9 mouse cellular contexts compared by ENCODE assay signal in genomic region chr6:82863380-82863874, GRCm38 (mm10).
A peak's percentile ranks its signal among the peaks of the same experiment; 100 is the strongest.
DNase-seq lines count a peak whose midpoint lies in the region; ATAC-seq lines count a peak whose summit lies in the region.
"Had no signal": no experiment of that assay in that cellular context is flagged by ENCODE, and none has a peak within 500 bp of the region (broad histone marks: within the 10 kb centered on the region; RNA-seq: fewer than 3 reads in every experiment).

No protein-coding gene starts in this region.

- no peak overlapping the region for H3K4me2 ChIP-seq in limb, embryonic 15.5 days

- peak overlapping the region; percentile 44 for H3K27ac ChIP-seq in limb, embryonic 15.5 days
- no peak overlapping the region for H3K27ac ChIP-seq in forebrain, embryonic 10.5 days
- H3K27ac ChIP-seq: kidney, postnatal 0 days had no signal

- H3K36me3 ChIP-seq in limb, embryonic 15.5 days, result no peaks in the 10 kb centered on the region
- no peaks in the 10 kb centered on the region for H3K36me3 ChIP-seq in forebrain, embryonic 10.5 days (replicated peaks)

- no peak overlapping the region for H3K9ac ChIP-seq in limb, embryonic 15.5 days

- H3K9me3 ChIP-seq in limb, embryonic 15.5 days, result 0 out of 2 replicates have a peak, but pooled peaks cover 6% of the 10 kb centered on the region
- H3K9me3 ChIP-seq in forebrain, embryonic 10.5 days, result no peaks in the 10 kb centered on the region

- no peak overlapping the region for H3K4me3 ChIP-seq in limb, embryonic 15.5 days
- no peak overlapping the region for H3K4me3 ChIP-seq in forebrain, embryonic 10.5 days

- ATAC-seq in limb, embryonic 15.5 days (ENCODE audit: insufficient number of reproducible peaks, low FRiP score, low TSS enrichment, low read depth), result peak; percentile 62; the same call in 1 of the 2 replicates

- WGBS in limb, embryonic 15.5 days, result 40% methylated on average over 8 of the region's 8 CpGs
- 86% methylated on average over 8 of the region's 8 CpGs for WGBS in forebrain, embryonic 10.5 days

- peak; percentile 15 for DNase-seq in right cerebral cortex, adult 18-20 months
- DNase-seq in right cerebral cortex, postnatal 4 days, result no peak
- DNase-seq in gastrocnemius, postnatal 10 days, result peak; percentile 41
- peak; percentile 22 for DNase-seq in naive thymus-derived CD4-positive, alpha-beta T cell, adult 2 months (ENCODE audit: low read depth)
- DNase-seq in layer of hippocampus, adult 9-10 months (ENCODE audit: low spot score), result no peak
- DNase-seq in embryo, embryonic 11 days, result no peak
- DNase-seq in forebrain, embryonic 10.5 days (ENCODE audit: extremely low spot score, low spot score), result no peak

- peaks cover 11% of the 10 kb centered on the region; the same call in 1 of the 2 replicates for H3K4me1 ChIP-seq in limb, embryonic 15.5 days
- H3K4me1 ChIP-seq in forebrain, embryonic 10.5 days, result peaks cover 19% of the 10 kb centered on the region

- no peaks in the 10 kb centered on the region for H3K27me3 ChIP-seq in limb, embryonic 15.5 days
- no peaks in the 10 kb centered on the region for H3K27me3 ChIP-seq in forebrain, embryonic 10.5 days (ENCODE audit: poor library complexity, severe bottlenecking)

Comparison
In these comparisons a context has a peak if more than half of its experiments do, and no peak if none do; other contexts are left out.
1. DNase-seq: peak in right cerebral cortex, adult 18-20 months (single experiment), gastrocnemius, postnatal 10 days (single experiment) and naive thymus-derived CD4-positive, alpha-beta T cell, adult 2 months (single experiment); none in right cerebral cortex, postnatal 4 days (single experiment), layer of hippocampus, adult 9-10 months (single experiment), embryo, embryonic 11 days (single experiment) and forebrain, embryonic 10.5 days (single experiment).